Mouse (Mus musculus) heart, embryonic 10.5 days (tissue): ENCODE results near the gene Pla1a. TPM values are rescaled to one million over a fixed set of nuclear protein-coding genes. Genes with fewer than 3 reads are reported as not detected.

Source experiments
- DNase-seq: peaks from one replicate; pipeline ENCODE4 v3.0.0-alpha.2; 2017; ENCODE audit warnings: low spot score
- H3K27ac ChIP-seq: fragments of 300-500 bp; sonication (generic); 2 replicates; pipeline ENCODE4 v1.5.1; 2016; ENCODE audit warnings: mild to moderate bottlenecking
- H3K27me3 ChIP-seq: fragments of 300-500 bp; sonication (generic); 2 replicates; pipeline ENCODE4 v1.6.1; 2016; ENCODE audit warnings: mild to moderate bottlenecking; ENCODE audit not compliant: poor library complexity, insufficient read depth, severe bottlenecking
- H3K36me3 ChIP-seq: fragments of 300-500 bp; sonication (generic); 2 replicates; pipeline ENCODE4 v1.6.1; 2016; ENCODE audit warnings: mild to moderate bottlenecking, moderate library complexity
- H3K4me1 ChIP-seq: fragments of 300-500 bp; sonication (generic); 2 replicates; pipeline ENCODE4 v1.6.1; 2016; ENCODE audit warnings: mild to moderate bottlenecking
- H3K4me3 ChIP-seq: fragments of 300-500 bp; sonication (generic); 2 replicates; pipeline ENCODE4 v1.5.1; 2016; ENCODE audit warnings: mild to moderate bottlenecking, moderate library complexity
- H3K9me3 ChIP-seq: fragments of 300-500 bp; sonication (generic); 2 replicates; pipeline ENCODE4 v1.6.1; 2016; ENCODE audit warnings: mild to moderate bottlenecking, moderate library complexity
- WGBS: fragments of 180-500 bp; shearing (Covaris S2); methylation state at CpG from one replicate; pipeline ENCODE4 v1.1.7; 2016; 5-methylcytosine and 5-hydroxymethylcytosine counted together
- polyA plus RNA-seq: library from polyadenylated mRNA; unstranded; fragments of >200 nt; fragmentation: Nextera tagmentation; extraction: Ambion mirVana; gene quantifications from 2 replicates; pipeline ENCODE4 v1.2.1, GENCODE M21; 2016

Pla1a gene
- polyA plus RNA-seq, 1 experiment from 2014 or later, result 0.19 TPM

DNA sequence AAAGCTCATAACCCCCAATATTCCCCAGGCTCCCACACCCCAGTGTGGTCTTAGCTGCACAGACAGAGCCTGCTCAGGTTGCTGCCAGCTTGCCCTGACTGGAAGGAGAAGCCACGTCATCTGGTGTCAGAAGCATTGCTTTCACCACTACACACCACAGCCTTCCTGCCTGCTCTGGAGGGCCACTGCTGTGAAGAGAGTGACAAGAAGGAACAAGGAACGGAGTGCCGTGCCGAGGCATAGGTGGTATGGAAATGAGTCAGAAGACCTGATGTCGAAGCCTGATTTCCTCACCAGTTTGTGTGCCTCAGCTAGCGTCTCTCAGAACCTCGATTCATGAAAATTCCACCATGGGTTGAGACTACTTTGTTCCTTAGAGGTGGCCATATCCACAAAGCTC is 29.3 kb downstream of the Pla1a start:
- DNase-seq, result no peak
- Histone ChIP-seq H3K4me3 (no peak overlapping the region), H3K36me3 (no peaks in the 10 kb centered on the region), H3K27ac (no peak overlapping the region), H3K27me3 (no peaks in the 10 kb centered on the region), H3K9me3 (no peaks in the 10 kb centered on the region), H3K4me1 (peaks cover 36% of the 10 kb centered on the region)
- WGBS, result 79% methylated on average over 7 of the region's 7 CpGs

DNA sequence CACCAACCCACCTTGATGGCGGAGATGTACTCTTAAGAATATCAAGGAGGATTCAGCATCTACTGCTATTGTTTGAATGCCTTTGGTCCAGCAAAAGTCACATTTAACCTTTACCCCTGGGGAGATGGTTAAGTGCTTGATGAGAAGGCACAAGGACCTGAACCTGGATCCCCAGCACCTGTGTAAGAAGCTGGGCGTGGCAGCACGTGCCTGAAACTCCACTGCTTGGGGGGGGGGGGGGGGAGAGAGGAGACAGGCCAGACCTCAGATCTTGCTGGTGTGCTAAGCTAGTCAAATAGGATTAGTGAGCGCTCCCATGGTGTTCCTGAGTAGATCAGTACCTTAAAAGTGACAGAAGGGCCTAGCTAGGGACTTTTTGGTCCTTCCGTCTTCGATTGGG is 31.5 kb downstream of the Pla1a start:
- WGBS, result 68% methylated on average over 6 of the region's 6 CpGs
- no peak overlapping the region for H3K4me3 ChIP-seq
- H3K9me3 ChIP-seq, result no peaks in the 10 kb centered on the region
- no peak for DNase-seq
- no peaks in the 10 kb centered on the region for H3K27me3 ChIP-seq
- peaks cover 27% of the 10 kb centered on the region for H3K4me1 ChIP-seq
- H3K36me3 ChIP-seq, result no peaks in the 10 kb centered on the region
- H3K27ac ChIP-seq, result no peak overlapping the region

DNA sequence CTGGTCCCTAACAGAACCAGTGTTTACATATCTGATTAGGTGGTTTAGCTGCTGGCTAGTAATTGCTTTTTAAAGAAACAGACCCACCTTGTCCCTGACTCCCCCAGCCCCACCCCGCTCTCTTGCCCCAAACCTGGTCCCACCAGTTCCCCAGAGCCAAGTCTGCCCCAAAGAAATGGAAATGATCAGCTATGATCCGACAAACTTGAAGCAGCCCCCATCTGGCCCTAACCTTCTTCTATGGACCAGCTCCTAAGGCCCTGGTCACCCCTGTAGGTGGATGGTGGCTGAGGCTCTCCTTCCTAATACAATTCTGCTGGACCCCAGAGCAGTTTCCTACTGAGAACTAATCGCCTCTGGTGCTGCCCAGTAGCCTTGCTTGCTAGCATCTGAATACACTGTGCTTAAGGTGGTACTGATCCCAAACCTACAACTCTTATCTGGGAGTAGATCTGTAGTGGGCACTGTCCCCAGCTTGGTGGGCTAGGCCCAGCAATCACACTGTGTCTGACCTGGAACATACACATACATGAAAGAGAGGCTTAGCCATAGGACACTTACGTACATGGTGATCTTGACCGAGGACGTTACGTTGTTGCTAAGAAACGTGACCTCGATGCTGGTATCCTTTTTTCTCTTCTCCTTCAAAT is 32.5 kb downstream of the Pla1a start:
- 70% methylated on average over 9 of the region's 9 CpGs for WGBS
- H3K4me3 ChIP-seq, result peak overlapping the region; percentile 53

DNA sequence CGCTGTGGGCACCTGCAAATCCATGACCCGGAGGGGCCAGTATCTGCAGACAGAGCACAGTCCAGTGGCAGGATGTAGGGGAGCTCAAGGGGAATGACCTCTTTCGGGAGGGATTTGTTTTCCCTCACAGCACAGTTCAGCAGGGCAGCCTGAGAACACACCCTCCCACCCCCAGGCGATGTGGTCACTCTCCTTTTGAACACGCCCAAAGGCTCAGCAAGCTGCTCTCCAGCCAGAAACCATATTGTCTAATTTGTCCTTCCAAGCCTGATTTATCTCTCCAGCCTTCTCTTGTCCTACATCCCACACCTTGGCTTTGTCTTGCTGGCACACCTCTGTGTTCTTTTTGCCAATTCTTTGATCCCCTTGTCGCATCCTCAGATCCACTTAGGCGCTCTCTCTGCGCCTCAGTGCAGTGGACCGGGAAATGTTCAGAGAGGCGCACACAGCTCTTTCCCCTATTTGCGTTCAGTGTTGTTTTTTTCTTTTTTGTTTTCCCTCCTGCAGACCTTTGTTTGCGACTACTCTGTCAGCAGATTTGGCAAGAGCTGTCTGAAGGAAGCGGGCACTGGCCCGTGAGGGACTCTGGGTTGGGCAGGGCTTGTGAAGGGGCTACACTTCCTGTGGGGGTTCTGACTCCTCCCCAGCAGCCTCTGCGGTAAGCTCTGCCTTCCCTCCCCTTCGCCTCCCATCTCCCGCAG is 33.3 kb downstream of the Pla1a start:
- no peaks in the 10 kb centered on the region for H3K27me3 ChIP-seq
- DNase-seq, result peak; percentile 79
- WGBS, result 12% methylated on average over 17 of the region's 17 CpGs

More for the DNA sequence above, 32.5 kb downstream of the Pla1a start:
- no peaks in the 10 kb centered on the region for H3K9me3 ChIP-seq
- H3K4me1 ChIP-seq, result peaks cover 25% of the 10 kb centered on the region
- peak overlapping the region; percentile 80 for H3K27ac ChIP-seq
- DNase-seq, result no peak
- H3K27me3 ChIP-seq, result no peaks in the 10 kb centered on the region
- H3K36me3 ChIP-seq, result no peaks in the 10 kb centered on the region

DNA sequence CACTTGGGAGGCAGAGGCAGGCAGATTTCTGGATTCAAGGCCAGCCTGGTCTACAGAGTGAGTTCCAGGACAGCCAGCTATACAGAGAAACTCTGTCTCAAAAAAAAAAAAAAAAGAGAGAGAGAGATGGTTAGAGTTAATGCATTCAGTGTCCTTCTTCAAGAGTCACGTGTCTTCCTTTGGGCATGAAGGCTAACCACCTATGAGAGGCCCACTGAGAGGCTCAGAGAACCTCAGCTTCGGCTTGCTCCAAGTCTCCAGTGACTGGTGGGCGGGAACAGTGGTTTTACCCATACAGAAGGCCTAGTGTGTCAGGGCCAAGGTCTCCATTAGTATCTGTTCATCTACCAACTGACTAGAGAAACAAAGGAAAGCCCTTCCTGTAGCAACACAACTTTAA is 33.9 kb downstream of the Pla1a start:
- no peaks in the 10 kb centered on the region for H3K36me3 ChIP-seq
- H3K27ac ChIP-seq, result peak overlapping the region; percentile 80
- no peak for DNase-seq
- peak overlapping the region; percentile 53 for H3K4me3 ChIP-seq
- H3K27me3 ChIP-seq, result no peaks in the 10 kb centered on the region
- 68% methylated on average over 3 of the region's 3 CpGs for WGBS
- peaks cover 25% of the 10 kb centered on the region for H3K4me1 ChIP-seq
- no peaks in the 10 kb centered on the region for H3K9me3 ChIP-seq

More for the DNA sequence above, 33.3 kb downstream of the Pla1a start:
- Histone ChIP-seq H3K9me3 (no peaks in the 10 kb centered on the region), H3K27ac (peak overlapping the region; percentile 80), H3K36me3 (no peaks in the 10 kb centered on the region), H3K4me1 (peaks cover 25% of the 10 kb centered on the region), H3K4me3 (peak overlapping the region; percentile 53)

DNA sequence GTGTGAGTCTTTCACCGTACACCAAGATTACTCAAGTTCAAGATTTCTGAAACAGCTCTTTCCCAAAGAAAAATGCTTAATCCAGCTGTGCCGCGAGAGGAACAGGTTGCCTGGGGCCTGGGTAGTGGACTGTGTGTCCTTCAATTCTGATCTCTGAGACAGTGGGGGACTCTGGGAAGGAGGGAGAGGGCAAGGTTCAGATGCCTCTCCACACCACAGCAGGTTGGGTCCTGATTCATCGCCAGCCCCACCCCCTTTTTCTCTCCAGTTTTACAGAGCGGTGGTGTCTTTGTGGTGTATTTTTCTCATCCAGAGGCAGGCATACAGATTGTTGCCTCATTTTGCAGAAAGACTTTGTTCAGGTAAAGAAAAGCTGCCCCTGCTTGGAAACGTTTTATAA is 34.7 kb downstream of the Pla1a start:
- Histone ChIP-seq H3K9me3 (no peaks in the 10 kb centered on the region), H3K27me3 (no peaks in the 10 kb centered on the region), H3K27ac (no peak overlapping the region), H3K4me1 (peaks cover 25% of the 10 kb centered on the region), H3K4me3 (no peak overlapping the region), H3K36me3 (no peaks in the 10 kb centered on the region)
- 84% methylated on average over 6 of the region's 6 CpGs for WGBS
- DNase-seq, result no peak

DNA sequence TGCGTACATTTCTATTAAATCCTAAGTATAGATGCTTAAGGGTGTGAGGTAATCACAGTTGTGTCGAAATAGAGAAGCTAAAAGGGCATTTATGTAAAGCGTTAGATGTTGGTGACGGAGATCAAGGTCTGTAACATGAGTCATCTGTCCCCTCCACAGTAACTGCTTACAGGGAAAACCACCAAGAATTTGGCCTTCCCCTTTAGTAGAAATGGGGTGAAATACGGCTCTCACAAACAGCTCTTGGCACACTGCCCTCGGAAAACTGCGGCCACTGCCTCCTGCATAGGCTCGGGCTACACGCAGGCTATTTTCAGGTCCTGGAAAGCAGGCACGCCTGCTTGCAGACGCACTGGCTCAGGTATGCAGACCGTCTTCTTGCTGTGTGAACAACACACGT is 36.8 kb downstream of the Pla1a start:
- H3K36me3 ChIP-seq, result no peaks in the 10 kb centered on the region
- WGBS, result 56% methylated on average over 13 of the region's 13 CpGs
- DNase-seq, result no peak
- H3K27me3 ChIP-seq, result no peaks in the 10 kb centered on the region
- no peak overlapping the region for H3K4me3 ChIP-seq
- no peaks in the 10 kb centered on the region for H3K9me3 ChIP-seq
- H3K27ac ChIP-seq, result no peak overlapping the region
- peaks cover 25% of the 10 kb centered on the region for H3K4me1 ChIP-seq

DNA sequence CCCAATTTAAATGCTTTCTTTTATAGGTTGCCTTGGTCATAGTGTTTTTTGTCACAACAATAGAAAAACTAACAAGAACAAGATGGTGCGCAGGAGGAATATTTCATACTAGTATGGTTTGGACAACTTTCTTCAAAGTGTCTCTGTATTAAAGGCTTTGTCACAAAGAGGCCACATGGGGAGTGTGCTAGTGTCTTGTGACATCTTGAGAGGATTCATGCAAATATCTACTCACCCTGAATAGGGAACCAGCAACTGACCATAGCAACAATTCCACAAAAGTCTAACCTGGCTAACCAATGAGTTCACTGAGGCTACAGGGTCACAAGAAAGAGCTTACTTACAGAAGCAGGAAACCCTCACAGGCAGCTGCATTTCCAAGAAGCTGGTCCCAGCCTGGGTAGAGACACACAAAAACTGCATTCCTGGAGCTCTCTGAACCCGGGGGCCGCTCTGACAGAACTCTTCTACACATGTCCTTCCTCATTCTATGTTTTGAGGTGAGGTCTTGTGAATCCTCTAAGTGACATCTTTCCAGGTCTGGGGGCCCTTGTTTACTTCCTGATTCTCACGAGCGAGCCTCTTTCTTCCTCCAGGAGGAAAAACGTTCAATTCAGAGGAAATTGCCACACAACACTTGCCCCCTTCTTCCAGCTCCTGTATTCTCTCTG is 37.8 kb downstream of the Pla1a start:
- Histone ChIP-seq H3K4me1 (peaks cover 17% of the 10 kb centered on the region), H3K27me3 (no peaks in the 10 kb centered on the region), H3K27ac (no peak overlapping the region), H3K9me3 (no peaks in the 10 kb centered on the region), H3K4me3 (no peak overlapping the region), H3K36me3 (no peaks in the 10 kb centered on the region)
- DNase-seq, result no peak
- 64% methylated on average over 6 of the region's 6 CpGs for WGBS

DNA sequence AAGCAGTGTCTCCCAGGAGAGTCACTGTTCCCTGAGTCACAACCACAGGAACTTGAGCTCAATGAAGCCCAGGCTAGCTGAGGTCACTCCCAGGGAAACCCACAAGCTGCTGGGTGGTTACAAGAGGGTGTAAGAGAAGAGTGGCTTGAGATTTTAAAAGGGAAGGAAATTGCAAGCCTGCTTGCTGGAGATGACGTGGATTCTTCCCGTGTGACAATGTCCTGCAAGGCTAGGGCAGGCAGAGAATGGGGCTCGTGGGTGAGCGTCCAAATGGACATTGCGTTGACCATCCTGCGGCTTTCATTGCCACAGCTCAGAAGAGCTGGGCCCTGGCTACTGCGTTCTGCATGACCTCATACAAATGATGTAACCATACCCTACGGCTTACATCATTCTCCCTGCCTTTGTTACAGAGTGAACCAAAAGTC is 38.7 kb downstream of the Pla1a start:
- WGBS, result 81% methylated on average over 8 of the region's 8 CpGs
- H3K9me3 ChIP-seq, result no peaks in the 10 kb centered on the region
- H3K4me1 ChIP-seq, result peaks cover 7% of the 10 kb centered on the region
- no peak for DNase-seq
- H3K36me3 ChIP-seq, result no peaks in the 10 kb centered on the region
- H3K27me3 ChIP-seq, result no peaks in the 10 kb centered on the region
- no peak overlapping the region for H3K4me3 ChIP-seq
- H3K27ac ChIP-seq, result no peak overlapping the region

DNA sequence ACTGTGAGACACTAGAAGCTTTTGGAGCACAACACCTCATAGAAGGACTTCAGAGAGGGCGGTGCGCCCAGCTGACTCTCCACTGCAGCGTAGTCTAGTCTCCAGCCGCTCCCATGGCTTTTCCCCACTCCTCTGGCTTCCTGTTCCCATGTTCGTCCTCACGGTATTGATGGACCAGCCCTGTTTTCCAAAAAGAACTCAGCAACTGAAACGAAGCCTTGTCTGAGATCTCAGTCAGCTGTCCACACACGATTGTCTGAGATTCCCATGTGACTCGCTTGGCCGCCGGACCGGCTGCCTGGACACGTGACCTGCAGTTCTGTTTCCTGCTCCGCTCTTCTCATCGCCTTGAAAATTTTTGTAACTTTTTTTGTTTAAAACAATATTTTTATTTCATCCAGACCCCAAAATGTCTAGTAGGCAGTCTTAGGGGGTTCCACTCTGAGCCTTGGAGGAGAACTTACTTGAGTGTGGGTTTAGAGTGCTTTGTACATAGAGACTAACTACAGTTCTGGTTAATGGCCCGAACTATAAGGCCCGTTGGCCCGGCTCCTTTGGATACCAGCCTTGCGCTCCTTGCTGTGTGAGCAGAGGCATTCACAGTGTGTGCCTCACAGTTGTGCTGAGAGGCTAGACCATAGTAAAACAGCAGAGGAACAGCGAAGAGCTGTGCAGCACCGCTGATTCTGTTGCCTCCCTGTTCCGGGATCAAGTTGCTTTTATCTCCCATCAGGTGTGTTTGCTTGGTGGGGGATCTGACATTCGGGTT is 40.6 kb downstream of the Pla1a start:
- Histone ChIP-seq H3K4me3 (no peak overlapping the region), H3K4me1 (peaks cover 5% of the 10 kb centered on the region), H3K27me3 (no peaks in the 10 kb centered on the region), H3K9me3 (no peaks in the 10 kb centered on the region), H3K36me3 (no peaks in the 10 kb centered on the region), H3K27ac (no peak overlapping the region)
- WGBS, result 69% methylated on average over 23 of the region's 23 CpGs
- DNase-seq, result peak; percentile 73

DNA sequence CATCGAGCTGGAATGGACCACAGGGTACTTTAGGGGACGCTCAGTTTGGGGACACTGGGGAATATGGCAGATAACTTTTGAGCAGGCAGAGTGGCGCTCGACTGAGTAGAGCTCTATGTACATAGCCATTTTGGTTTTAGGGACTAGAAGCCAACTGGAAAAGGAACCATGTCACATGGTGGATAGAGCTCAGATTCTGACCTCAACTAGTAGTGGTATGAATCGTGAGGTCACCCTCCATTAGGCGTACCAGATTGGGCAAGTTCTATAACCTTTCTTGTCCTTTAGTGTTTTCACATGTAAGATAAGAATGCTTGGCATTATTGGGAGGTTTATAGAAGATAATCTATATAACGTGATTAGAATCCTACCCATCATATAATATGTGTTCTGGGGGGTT is 42.6 kb downstream of the Pla1a start:
- no peaks in the 10 kb centered on the region for H3K27me3 ChIP-seq
- H3K36me3 ChIP-seq, result no peaks in the 10 kb centered on the region
- no peaks in the 10 kb centered on the region; the same call in 1 of the 2 replicates for H3K4me1 ChIP-seq
- H3K9me3 ChIP-seq, result no peaks in the 10 kb centered on the region
- 89% methylated on average over 7 of the region's 7 CpGs for WGBS
- DNase-seq, result no peak
- H3K4me3 ChIP-seq, result no peak overlapping the region
- no peak overlapping the region for H3K27ac ChIP-seq

DNA sequence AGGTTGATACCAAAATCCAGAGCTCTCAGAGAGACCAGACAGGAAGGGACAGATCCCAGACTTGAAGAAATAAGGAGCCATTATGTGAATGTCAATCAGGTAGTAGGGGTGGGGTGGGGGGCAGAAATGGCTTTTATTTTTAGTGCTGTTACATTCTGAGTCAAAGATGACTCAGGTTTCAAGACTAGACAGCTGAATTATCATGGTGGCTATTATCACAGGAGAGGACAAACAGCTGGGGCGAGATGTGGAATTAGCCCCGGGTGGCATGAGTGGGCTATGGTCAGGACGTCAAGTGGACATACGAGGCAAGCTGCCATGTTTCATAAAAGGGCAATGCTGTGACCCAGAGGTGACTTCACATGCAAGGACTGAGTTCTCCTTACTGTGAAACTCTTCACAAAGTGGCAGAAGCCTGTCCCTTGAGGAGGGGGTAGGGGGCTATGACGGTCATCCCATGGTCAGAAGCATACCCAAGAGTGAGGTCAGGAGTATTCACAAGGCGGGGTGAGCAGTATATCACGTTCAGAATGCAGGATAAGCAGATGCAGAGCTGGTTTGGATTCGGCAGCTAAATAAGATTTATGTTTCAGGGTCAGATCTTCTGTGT is 43.6 kb downstream of the Pla1a start:
- Histone ChIP-seq H3K4me3 (no peak overlapping the region), H3K4me1 (no peaks in the 10 kb centered on the region; the same call in 1 of the 2 replicates), H3K27me3 (no peaks in the 10 kb centered on the region), H3K36me3 (no peaks in the 10 kb centered on the region), H3K9me3 (no peaks in the 10 kb centered on the region), H3K27ac (no peak overlapping the region)
- no peak for DNase-seq
- WGBS, result 83% methylated on average over 8 of the region's 8 CpGs
